Mouse (Mus musculus): Measurements from ENCODE around the gene Bicra.

DNA sequence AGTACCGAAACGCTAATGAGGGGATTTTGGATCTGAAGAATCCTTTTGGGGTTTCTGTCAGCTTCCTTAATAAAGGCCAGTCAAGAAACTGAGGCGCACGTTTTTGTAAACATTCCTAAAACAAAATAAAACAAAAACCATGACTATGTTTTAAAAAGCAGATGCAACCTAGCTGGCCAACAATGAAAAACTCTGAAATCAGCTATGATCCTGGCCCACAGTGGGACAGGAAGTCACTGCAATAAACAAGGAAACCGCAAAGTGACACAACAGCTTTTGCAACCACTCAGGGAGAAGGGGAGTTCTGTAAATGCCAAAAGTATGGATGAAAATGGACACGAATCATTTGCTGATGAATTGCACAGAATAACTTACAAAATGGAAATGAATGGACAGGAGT, 5.4 kb upstream of the Bicra start:
- TF ChIP-seq E2F4 (IDR thresholded peaks at IDR 0.05; ENCODE audit: insufficient read depth) (no peak), POLR2A (IDR thresholded peaks at IDR 0.05; ENCODE audit: insufficient read length, low read depth) (no peak)

All from myocyte (in vitro differentiated cells).